Mouse (Mus musculus): ENCODE data around the gene Kcnk6.

DNA sequence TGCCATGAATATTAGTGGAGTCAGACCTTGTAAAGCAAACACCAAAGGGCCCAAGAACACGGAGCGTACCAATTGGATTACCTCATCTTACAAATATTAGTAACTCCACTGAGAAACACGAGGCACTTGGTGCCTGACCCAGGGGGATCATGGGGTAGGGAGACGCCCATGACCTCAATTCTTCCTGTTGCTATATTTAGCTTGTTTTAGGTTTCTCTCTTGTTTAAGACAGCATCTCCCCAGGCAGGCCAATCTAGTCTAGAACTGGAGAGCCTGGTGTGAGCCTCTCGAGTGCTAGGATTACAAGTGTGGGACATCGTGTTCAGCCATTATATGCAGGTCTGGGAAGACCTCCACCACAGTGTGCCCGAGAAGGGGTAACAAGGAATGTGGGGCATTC lies 53.0 kb downstream of the Kcnk6 start:
- TF ChIP-seq POLR2A (IDR thresholded peaks at IDR 0.05; ENCODE audit: extremely low read depth, insufficient read depth, low read length): no peak
- no peak for TF ChIP-seq CTCF (IDR thresholded peaks at IDR 0.05; ENCODE audit: low read depth, low read length)
